Mouse (Mus musculus) limb, embryonic 15.5 days (tissue): ENCODE measurements around the gene Clec4b1. TPM values are rescaled to one million over a fixed set of nuclear protein-coding genes. Genes with fewer than 3 reads are reported as not detected.
"Not testable (repeated sequence)": the region's sequence is repeated elsewhere in the genome, so short reads cannot be mapped to it uniquely, and the experiment has no call there.

ENCODE experiments used
- ATAC-seq: fragments of 200-750 bp; cut with Nextera tagmentation; 2 replicates; pipeline ENCODE4 v1.8.0; 2017; ENCODE audit warnings: low read depth, moderate TSS enrichment; ENCODE audit not compliant: insufficient number of reproducible peaks, low FRiP score, low TSS enrichment
- H3K27ac ChIP-seq: fragments of 300-500 bp; sonication (generic); 2 replicates; pipeline ENCODE4 v1.5.1; 2015; ENCODE audit warnings: moderate library complexity, mild to moderate bottlenecking, inconsistent platforms
- H3K27me3 ChIP-seq: fragments of 300-500 bp; sonication (generic); 2 replicates; pipeline ENCODE4 v1.6.1; 2015; ENCODE audit warnings: inconsistent platforms
- H3K36me3 ChIP-seq: fragments of 300-500 bp; sonication (generic); 2 replicates; pipeline ENCODE4 v1.6.1; 2015; ENCODE audit warnings: inconsistent platforms
- H3K4me1 ChIP-seq: fragments of 300-500 bp; sonication (generic); 2 replicates; pipeline ENCODE4 v1.6.1; 2015; ENCODE audit warnings: inconsistent platforms
- H3K4me2 ChIP-seq: fragments of 300-500 bp; sonication (generic); 2 replicates; pipeline ENCODE4 v1.6.1; 2015; ENCODE audit warnings: mild to moderate bottlenecking, inconsistent platforms
- H3K4me3 ChIP-seq: fragments of 300-500 bp; sonication (generic); 2 replicates; pipeline ENCODE4 v1.5.1; 2015; ENCODE audit warnings: mild to moderate bottlenecking, inconsistent platforms
- H3K9ac ChIP-seq: fragments of 300-500 bp; sonication (generic); 2 replicates; pipeline ENCODE4 v1.6.1; 2015; ENCODE audit warnings: inconsistent platforms
- H3K9me3 ChIP-seq: fragments of 300-500 bp; sonication (generic); 2 replicates; pipeline ENCODE4 v1.6.1; 2016; ENCODE audit warnings: inconsistent platforms
- WGBS: fragments of 180-500 bp; shearing (Covaris S2); methylation state at CpG from one replicate; pipeline ENCODE4 v1.1.7; 2015; 5-methylcytosine and 5-hydroxymethylcytosine counted together
- polyA plus RNA-seq: library from polyadenylated mRNA; unstranded; fragments of >200 nt; fragmentation: Nextera tagmentation; extraction: Ambion mirVana; gene quantifications from 2 replicates; pipeline ENCODE4 v1.2.1, GENCODE M21; 2015

Clec4b1 gene
- not detected in 2 replicates for polyA plus RNA-seq

GRCm38 (mm10) chr6:123049742-123050372, at the start of gene Clec4b1:
TSS of gene Clec4b1 (plus strand) at chr6:123049962.
- ATAC-seq = no peak
- Histone ChIP-seq H3K4me1 (no peaks in the 10 kb centered on the region), H3K9ac (no peak within 1 kb of the TSS), H3K9me3 (no peaks in the 10 kb centered on the region), H3K36me3 (no peaks in the 10 kb centered on the region), H3K4me3 (no peak within 1 kb of the TSS), H3K27me3 (no peaks in the 10 kb centered on the region), H3K4me2 (no peak within 1 kb of the TSS), H3K27ac (no peak within 1 kb of the TSS)
- 75% methylated on average over 2 of the region's 2 CpGs for WGBS

- not testable (repeated sequence) for H3K4me1 ChIP-seq, ATAC-seq, H3K9ac ChIP-seq, H3K4me3 ChIP-seq, H3K9me3 ChIP-seq, H3K27me3 ChIP-seq, H3K36me3 ChIP-seq, H3K4me2 ChIP-seq, H3K27ac ChIP-seq
- WGBS = 67% methylated on average over 2 of the region's 2 CpGs
These were observed 45.1 kb upstream of the Clec4b1 start for GRCm38 (mm10) chr6:123004696-123005095.

GRCm38 (mm10) chr6:123005591-123005990, 44.2 kb upstream of the Clec4b1 start:
- H3K4me2 ChIP-seq = no peak overlapping the region
- 50% methylated on average over 1 of the region's 1 CpGs for WGBS
- ATAC-seq = no peak

GRCm38 (mm10) chr6:123095125-123095843, 45.5 kb downstream of the Clec4b1 start:
- H3K4me2 ChIP-seq = no peak overlapping the region
- no peaks in the 10 kb centered on the region for H3K27me3 ChIP-seq
- no peak overlapping the region for H3K4me3 ChIP-seq
- no peak overlapping the region for H3K27ac ChIP-seq
- H3K9ac ChIP-seq = no peak overlapping the region
- H3K36me3 ChIP-seq = no peaks in the 10 kb centered on the region
- WGBS = 78% methylated on average over 4 of the region's 4 CpGs
- H3K4me1 ChIP-seq = no peaks in the 10 kb centered on the region
- ATAC-seq = no peak
- H3K9me3 ChIP-seq = no peaks in the 10 kb centered on the region

More at GRCm38 (mm10) chr6:123005591-123005990, 44.2 kb upstream of the Clec4b1 start:
- Histone ChIP-seq H3K27me3 (no peaks in the 10 kb centered on the region), H3K27ac (no peak overlapping the region), H3K4me1 (no peaks in the 10 kb centered on the region), H3K9ac (no peak overlapping the region), H3K36me3 (no peaks in the 10 kb centered on the region), H3K4me3 (no peak overlapping the region), H3K9me3 (no peaks in the 10 kb centered on the region)

GRCm38 (mm10) chr6:123106128-123106527, 56.4 kb downstream of the Clec4b1 start, which contains the start of gene Clec4a2:
TSS of gene Clec4a2 (plus strand) at chr6:123106428.
- H3K9me3 ChIP-seq, ATAC-seq, H3K4me3 ChIP-seq, H3K9ac ChIP-seq, H3K4me2 ChIP-seq, H3K4me1 ChIP-seq, H3K27me3 ChIP-seq, H3K36me3 ChIP-seq, H3K27ac ChIP-seq: not testable (repeated sequence)
- WGBS = 71% methylated on average over 1 of the region's 1 CpGs

Other genes with a start within 250 kb of the Clec4b1 start
- 91.6 and 100 TPM in 2 replicates for gene Slc2a3, start 248.3 kb upstream of the Clec4b1 start, polyA plus RNA-seq
- 6.7 and 7.1 TPM in 2 replicates for gene Foxj2, start 230.0 kb upstream of the Clec4b1 start, polyA plus RNA-seq
- gene C3ar1, start 193.8 kb upstream of the Clec4b1 start, polyA plus RNA-seq = 3.9 and 4.6 TPM in 2 replicates
- gene Necap1, start 175.5 kb upstream of the Clec4b1 start, polyA plus RNA-seq = 59.4 and 61.7 TPM in 2 replicates
- 4.4 and 7.3 TPM in 2 replicates for gene Clec4a1, start 128.1 kb upstream of the Clec4b1 start, polyA plus RNA-seq
- gene Clec4a3, start 97.4 kb upstream of the Clec4b1 start, polyA plus RNA-seq = 4.9 and 5.4 TPM in 2 replicates
- gene Clec4a4, start 59.6 kb upstream of the Clec4b1 start, polyA plus RNA-seq = not detected in 2 replicates
- gene Clec4a2, start 56.5 kb downstream of the Clec4b1 start, polyA plus RNA-seq = 5.5 and 6.2 TPM in 2 replicates
- not detected in 2 replicates for gene Clec4b2, start 122.9 kb downstream of the Clec4b1 start, polyA plus RNA-seq
- gene Clec4n, start 179.9 kb downstream of the Clec4b1 start, polyA plus RNA-seq = 4.2 and 5.0 TPM in 2 replicates
- gene Clec4d, start 212.1 kb downstream of the Clec4b1 start, polyA plus RNA-seq = 0.38 and 0.59 TPM in 2 replicates
- 0.06 TPM in 1 of 2 replicates, not detected in the other for gene Clec4e, start 239.9 kb downstream of the Clec4b1 start, polyA plus RNA-seq